Mouse (Mus musculus) testis, adult 2 months (tissue): ENCODE measurements at regions not wholly inside any gene's neighbourhood (a gene's known extent, or its start where the extent isn't known, plus 50 kb on each side); places are given as distances from the start of the nearest gene placed in this dataset.

Experiments
- CTCF ChIP-seq: fragments of 200-500 bp; IDR thresholded peaks from 2 replicates; pipeline ENCODE4 v1.5.1; 2012; ENCODE audit warnings: low read depth, mild to moderate bottlenecking, inconsistent platforms, low read length, moderate library complexity; ENCODE audit not compliant: control insufficient read depth, insufficient read depth, insufficient replicate concordance
- POLR2A ChIP-seq: fragments of 200-500 bp; IDR thresholded peaks from 2 replicates; pipeline ENCODE4 v1.6.1; 2012; ENCODE audit warnings: low read depth, mild to moderate bottlenecking, inconsistent platforms, low read length, moderate library complexity; ENCODE audit not compliant: control insufficient read depth

GRCm38 (mm10) chr14:31933441-31933840 lies 95.3 kb upstream of the Galnt15 start:
- TF ChIP-seq CTCF (no peak), POLR2A (no peak)
